ENCODE assay signal across 8 mouse cellular contexts in genomic region chr1:180225500-180226220, GRCm38 (mm10). TPM values are rescaled to one million over a fixed set of nuclear protein-coding genes. Genes with fewer than 3 reads are reported as not detected.
DNase-seq lines count a peak whose midpoint lies in the region; ATAC-seq and TF ChIP-seq lines count a peak whose summit lies in the region.

No protein-coding gene starts in this region.

- peaks cover 9% of the 10 kb centered on the region for H3K4me1 ChIP-seq in intestine, embryonic 16.5 days (ENCODE audit: control insufficient read depth, insufficient read depth, low read length)
- H3K4me1 ChIP-seq in liver, postnatal 0 days (ENCODE audit: insufficient read depth): peaks cover 20% of the 10 kb centered on the region
- H3K4me1 ChIP-seq in neural tube, embryonic 11.5 days (ENCODE audit: control insufficient read depth, insufficient read depth, low read length): peaks cover 8% of the 10 kb centered on the region; the same call in 1 of the 2 replicates

- H3K9ac ChIP-seq in intestine, embryonic 16.5 days (ENCODE audit: low read depth, low read length): peak overlapping the region; percentile 60
- H3K9ac ChIP-seq in liver, postnatal 0 days (replicated peaks): peak overlapping the region; percentile 39
- H3K9ac ChIP-seq in neural tube, embryonic 11.5 days (ENCODE audit: low read length): peak overlapping the region; percentile 2; the same call in 1 of the 2 replicates

- WGBS in intestine, embryonic 16.5 days: 11% methylated on average over 21 of the region's 21 CpGs
- WGBS in liver, postnatal 0 days (ENCODE audit: insufficient replicate concordance): 16% methylated on average over 21 of the region's 21 CpGs
- WGBS in neural tube, embryonic 11.5 days: 13% methylated on average over 21 of the region's 21 CpGs

- peak overlapping the region; percentile 82 for H3K4me2 ChIP-seq in intestine, embryonic 16.5 days (ENCODE audit: low read depth, low read length)
- H3K4me2 ChIP-seq in liver, postnatal 0 days (ENCODE audit: low read depth, low read length): peak overlapping the region; percentile 69
- H3K4me2 ChIP-seq in neural tube, embryonic 11.5 days (ENCODE audit: low read depth): peak overlapping the region; percentile 69

- no peak for TF ChIP-seq CTCF in liver, postnatal 0 days (IDR thresholded peaks at IDR 0.05; ENCODE audit: low read depth)

- H3K27me3 ChIP-seq in intestine, embryonic 16.5 days (replicated peaks; ENCODE audit: control insufficient read depth, insufficient read depth, low read length): no peaks in the 10 kb centered on the region
- no peaks in the 10 kb centered on the region for H3K27me3 ChIP-seq in liver, postnatal 0 days (ENCODE audit: insufficient read depth, low read length)
- no peaks in the 10 kb centered on the region for H3K27me3 ChIP-seq in neural tube, embryonic 11.5 days (ENCODE audit: control insufficient read depth, insufficient read depth, low read length)

- peak; percentile 95 for ATAC-seq in intestine, embryonic 16.5 days
- peak; percentile 91 for ATAC-seq in liver, postnatal 0 days
- ATAC-seq in neural tube, embryonic 11.5 days (ENCODE audit: insufficient read depth, low FRiP score, low TSS enrichment): peak; percentile 65; the same call in 1 of the 2 replicates

- peak overlapping the region; percentile 44 for H3K4me3 ChIP-seq in intestine, embryonic 16.5 days (ENCODE audit: low read length)
- peak overlapping the region; percentile 54 for H3K4me3 ChIP-seq in liver, postnatal 0 days (ENCODE audit: low read depth, low read length)
- H3K4me3 ChIP-seq in neural tube, embryonic 11.5 days (ENCODE audit: low read depth, low read length): peak overlapping the region; percentile 24

- no peak for TF ChIP-seq EP300 in liver, postnatal 0 days (IDR thresholded peaks at IDR 0.05; ENCODE audit: low read depth)

- no peaks in the 10 kb centered on the region for H3K9me3 ChIP-seq in intestine, embryonic 16.5 days (ENCODE audit: control insufficient read depth, low read length)
- no peaks in the 10 kb centered on the region for H3K9me3 ChIP-seq in liver, postnatal 0 days (ENCODE audit: low read length)
- H3K9me3 ChIP-seq in neural tube, embryonic 11.5 days (ENCODE audit: control insufficient read depth, low read length): no peaks in the 10 kb centered on the region

- peak; percentile 5 to 9 for DNase-seq in left cerebral cortex, postnatal 25 days (ENCODE audit: low spot score in 2 of 2)
- DNase-seq in left cerebral cortex, adult 18-20 months (ENCODE audit: low spot score in 2 of 2): no peak
- DNase-seq in cerebellum, postnatal 14 days: peak; percentile 83 to 84
- DNase-seq in gastrocnemius, postnatal 10 days: peak; percentile 54
- DNase-seq in liver, postnatal 0 days: peak; percentile 87
- peak; percentile 55 for DNase-seq in neural tube, embryonic 11.5 days (ENCODE audit: low spot score)
- peak; percentile 56 to 71 for DNase-seq in thymus, postnatal 10 days (ENCODE audit: low spot score in 2 of 2)

- H3K36me3 ChIP-seq in intestine, embryonic 16.5 days (ENCODE audit: control insufficient read depth, insufficient read depth, low read length): no peaks in the 10 kb centered on the region
- H3K36me3 ChIP-seq in liver, postnatal 0 days (replicated peaks; ENCODE audit: insufficient read depth, low read length): peaks cover 6% of the 10 kb centered on the region; the same call in 1 of the 2 replicates
- H3K36me3 ChIP-seq in neural tube, embryonic 11.5 days (ENCODE audit: control insufficient read depth, insufficient read depth, low read length): no peaks in the 10 kb centered on the region

- peak overlapping the region; percentile 66 for H3K27ac ChIP-seq in intestine, embryonic 16.5 days (ENCODE audit: low read length)
- peak overlapping the region; percentile 78 for H3K27ac ChIP-seq in liver, postnatal 0 days (ENCODE audit: low read depth)
- H3K27ac ChIP-seq in neural tube, embryonic 11.5 days (ENCODE audit: low read depth, low read length): no peak overlapping the region

- intact Hi-C loops in left cerebral cortex, postnatal 25 days (cut with DNase I): no loop called here

RNA-seq across cellular contexts. Expression of gene Coq8a, which starts 26.3 kb away (rescaled TPM):
- 10 to 100 TPM; 40.4 to 45.6 TPM for total RNA-seq in left cerebral cortex, postnatal 25 days (2021)
- total RNA-seq in left cerebral cortex, adult 18-20 months (2021): 10 to 100 TPM; 54.1 to 54.2 TPM
- 100 to 1,000 TPM; 324 to 400 TPM for total RNA-seq in gastrocnemius, postnatal 10 days (2021)
- 24.8 and 30.4 TPM in 2 replicates for polyA plus RNA-seq in intestine, embryonic 16.5 days (2015; fragmentation: Nextera tagmentation; extraction: Ambion mirVana)
- polyA plus RNA-seq in liver, postnatal 0 days (2015; fragmentation: Nextera tagmentation; extraction: Ambion mirVana): 36.6 and 49.7 TPM in 2 replicates
- polyA plus RNA-seq in neural tube, embryonic 11.5 days (2014; fragmentation: Nextera tagmentation; extraction: Ambion mirVana): 1.4 and 1.8 TPM in 2 replicates

RNA-seq across cellular contexts. Expression of gene Psen2, which starts 37.6 kb away (rescaled TPM):
- 10 to 100 TPM; 18.1 to 21.6 TPM for total RNA-seq in left cerebral cortex, postnatal 25 days (2021)
- total RNA-seq in left cerebral cortex, adult 18-20 months (2021): 10 to 100 TPM; 18.4 to 19.7 TPM
- 10 to 100 TPM; 11.3 to 11.7 TPM for total RNA-seq in gastrocnemius, postnatal 10 days (2021)
- polyA plus RNA-seq in intestine, embryonic 16.5 days (2015; fragmentation: Nextera tagmentation; extraction: Ambion mirVana): 22.6 and 25.2 TPM in 2 replicates
- 25.6 and 25.8 TPM in 2 replicates for polyA plus RNA-seq in liver, postnatal 0 days (2015; fragmentation: Nextera tagmentation; extraction: Ambion mirVana)
- 6.4 and 7.5 TPM in 2 replicates for polyA plus RNA-seq in neural tube, embryonic 11.5 days (2014; fragmentation: Nextera tagmentation; extraction: Ambion mirVana)

Comparison
In these comparisons a context has a peak if more than half of its experiments do, and no peak if none do; other contexts are left out.
1. DNase-seq: peak in left cerebral cortex, postnatal 25 days (2 of 2), cerebellum, postnatal 14 days (2 of 2), gastrocnemius, postnatal 10 days (single experiment), liver, postnatal 0 days (single experiment), neural tube, embryonic 11.5 days (single experiment) and thymus, postnatal 10 days (2 of 2); none in left cerebral cortex, adult 18-20 months (0 of 2).
2. H3K9ac ChIP-seq: peak in every context shown above with its lines; median percentile 60 in intestine, embryonic 16.5 days; 39 in liver, postnatal 0 days; 2 in neural tube, embryonic 11.5 days.
3. RNA of gene Coq8a, which starts 26.3 kb away (total RNA-seq): 324 to 400 TPM in gastrocnemius, postnatal 10 days; 54.1 to 54.2 TPM in left cerebral cortex, adult 18-20 months and 40.4 to 45.6 TPM in left cerebral cortex, postnatal 25 days; every median in the first group is over 4 times any median in the second.
4. Peak in every context shown above with its lines, with median percentiles within 50 percentile points of each other: ATAC-seq, H3K4me2 ChIP-seq and H3K4me3 ChIP-seq.